Mouse (Mus musculus) neural tube, embryonic 12.5 days (tissue): ENCODE measurements around the gene Foxk1. TPM values are rescaled to one million over a fixed set of nuclear protein-coding genes. Genes with fewer than 3 reads are reported as not detected.
A peak's percentile ranks its signal among the peaks of the same experiment; 100 is the strongest.

Source experiments
- ATAC-seq: fragments of 200-750 bp; cut with Nextera tagmentation; 2 replicates; pipeline ENCODE4 v1.8.0; 2017; ENCODE audit warnings: low read depth, mild to moderate bottlenecking, moderate TSS enrichment, moderate library complexity; ENCODE audit not compliant: low FRiP score
- H3K27ac ChIP-seq: fragments of 300-500 bp; sonication (generic); 2 replicates; pipeline ENCODE4 v1.5.1; 2016
- H3K27me3 ChIP-seq: fragments of 300-500 bp; sonication (generic); replicated peaks from 2 replicates; pipeline ENCODE4 v1.6.1; 2016; ENCODE audit warnings: mild to moderate bottlenecking
- H3K36me3 ChIP-seq: fragments of 300-500 bp; sonication (generic); 2 replicates; pipeline ENCODE4 v1.6.1; 2016; ENCODE audit warnings: mild to moderate bottlenecking
- H3K4me1 ChIP-seq: fragments of 300-500 bp; sonication (generic); 2 replicates; pipeline ENCODE4 v1.6.1; 2016
- H3K4me2 ChIP-seq: fragments of 300-500 bp; sonication (generic); replicated peaks from 2 replicates; pipeline ENCODE4 v1.6.1; 2016; ENCODE audit warnings: mild to moderate bottlenecking
- H3K4me3 ChIP-seq: fragments of 300-500 bp; sonication (generic); 2 replicates; pipeline ENCODE4 v1.5.1; 2016
- H3K9ac ChIP-seq: fragments of 300-500 bp; sonication (generic); 2 replicates; pipeline ENCODE4 v1.6.1; 2016; ENCODE audit warnings: mild to moderate bottlenecking
- H3K9me3 ChIP-seq: fragments of 300-500 bp; sonication (generic); 2 replicates; pipeline ENCODE4 v1.6.1; 2016; ENCODE audit warnings: mild to moderate bottlenecking
- WGBS: fragments of 180-500 bp; shearing (Covaris S2); methylation state at CpG from one replicate; pipeline ENCODE4 v1.1.7; 2016; 5-methylcytosine and 5-hydroxymethylcytosine counted together
- polyA plus RNA-seq: library from polyadenylated mRNA; unstranded; fragments of >200 nt; fragmentation: Nextera tagmentation; extraction: Ambion mirVana; gene quantifications from 2 replicates; pipeline ENCODE4 v1.2.1, GENCODE M21; 2016

Gene Foxk1
- polyA plus RNA-seq, 1 experiment from 2014 or later = 7.2 TPM

- H3K9ac ChIP-seq = 0 out of 2 replicates have a peak overlapping the region, but pooled peaks have one; percentile 13
- peaks cover 54% of the 10 kb centered on the region for H3K36me3 ChIP-seq
- H3K4me3 ChIP-seq = no peak overlapping the region
- 91% methylated on average over 17 of the region's 17 CpGs for WGBS
- no peaks in the 10 kb centered on the region for H3K27me3 ChIP-seq
- no peak overlapping the region for H3K27ac ChIP-seq
- H3K4me1 ChIP-seq = no peaks in the 10 kb centered on the region; the same call in 1 of the 2 replicates
- no peak for ATAC-seq
- no peaks in the 10 kb centered on the region for H3K9me3 ChIP-seq
- H3K4me2 ChIP-seq = no peak overlapping the region
These were observed 57.7 kb downstream of the Foxk1 start for GRCm38 (mm10) chr5:142458791-142459557.

GRCm38 (mm10) chr5:142459834-142460233 lies 58.5 kb downstream of the Foxk1 start:
- Histone ChIP-seq H3K9ac (no peak overlapping the region), H3K27me3 (no peaks in the 10 kb centered on the region), H3K36me3 (peaks cover 46% of the 10 kb centered on the region), H3K27ac (no peak overlapping the region), H3K4me1 (peaks cover 6% of the 10 kb centered on the region), H3K4me2 (no peak overlapping the region), H3K9me3 (no peaks in the 10 kb centered on the region), H3K4me3 (no peak overlapping the region)
- WGBS = 81% methylated on average over 5 of the region's 5 CpGs
- no peak for ATAC-seq

GRCm38 (mm10) chr5:142461942-142462640 lies 60.8 kb downstream of the Foxk1 start:
- WGBS = 97% methylated on average over 7 of the region's 7 CpGs
- no peaks in the 10 kb centered on the region for H3K9me3 ChIP-seq
- ATAC-seq = no peak
- peaks cover 7% of the 10 kb centered on the region for H3K4me1 ChIP-seq
- H3K4me3 ChIP-seq = no peak overlapping the region
- no peaks in the 10 kb centered on the region for H3K27me3 ChIP-seq
- H3K27ac ChIP-seq = no peak overlapping the region
- H3K4me2 ChIP-seq = no peak overlapping the region
- peaks cover 29% of the 10 kb centered on the region for H3K36me3 ChIP-seq
- H3K9ac ChIP-seq = no peak overlapping the region

- H3K27ac ChIP-seq = no peak overlapping the region
- no peaks in the 10 kb centered on the region for H3K27me3 ChIP-seq
- H3K9ac ChIP-seq = no peak overlapping the region
- no peaks in the 10 kb centered on the region for H3K9me3 ChIP-seq
- H3K4me3 ChIP-seq = no peak overlapping the region
- 93% methylated on average over 2 of the region's 2 CpGs for WGBS
- peaks cover 29% of the 10 kb centered on the region for H3K36me3 ChIP-seq
- ATAC-seq = no peak
- H3K4me2 ChIP-seq = no peak overlapping the region
- peaks cover 7% of the 10 kb centered on the region for H3K4me1 ChIP-seq
These were observed 61.3 kb downstream of the Foxk1 start for GRCm38 (mm10) chr5:142462641-142462948.

- peaks cover 29% of the 10 kb centered on the region for H3K36me3 ChIP-seq
- peaks cover 7% of the 10 kb centered on the region for H3K4me1 ChIP-seq
- H3K4me2 ChIP-seq = peak overlapping the region; percentile 91
- peak overlapping the region; percentile 82; the same call in 1 of the 2 replicates for H3K4me3 ChIP-seq
- no peaks in the 10 kb centered on the region for H3K9me3 ChIP-seq
- ATAC-seq = peak; percentile 2; the same call in 1 of the 2 replicates
- no peaks in the 10 kb centered on the region for H3K27me3 ChIP-seq
- WGBS = 87% methylated on average over 6 of the region's 6 CpGs
- H3K9ac ChIP-seq = no peak overlapping the region; the same call in 1 of the 2 replicates
- H3K27ac ChIP-seq = peak overlapping the region; percentile 50; the same call in 1 of the 2 replicates
These were observed 61.7 kb downstream of the Foxk1 start for GRCm38 (mm10) chr5:142463011-142463410.

GRCm38 (mm10) chr5:142463461-142464454 lies 62.5 kb downstream of the Foxk1 start, which contains the start of gene Ap5z1:
Gene Ap5z1, plus strand, starts transcription at chr5:142463944.
- H3K9me3 ChIP-seq = no peaks in the 10 kb centered on the region
- peak within 1 kb of the TSS; percentile 82 for H3K4me3 ChIP-seq
- WGBS = 3% methylated on average over 60 of the region's 60 CpGs
- peaks cover 7% of the 10 kb centered on the region for H3K4me1 ChIP-seq
- peak; percentile 90 for ATAC-seq
- peak within 1 kb of the TSS; percentile 91 for H3K4me2 ChIP-seq
- peak within 1 kb of the TSS; percentile 50 for H3K27ac ChIP-seq
- H3K9ac ChIP-seq = peak within 1 kb of the TSS; percentile 73
- H3K27me3 ChIP-seq = no peaks in the 10 kb centered on the region
- H3K36me3 ChIP-seq = peaks cover 28% of the 10 kb centered on the region

GRCm38 (mm10) chr5:142468375-142468774 lies 67.1 kb downstream of the Foxk1 start:
- Histone ChIP-seq H3K4me3 (no peak overlapping the region), H3K4me1 (peaks cover 9% of the 10 kb centered on the region), H3K4me2 (no peak overlapping the region), H3K27ac (no peak overlapping the region), H3K36me3 (peaks cover 48% of the 10 kb centered on the region), H3K27me3 (no peaks in the 10 kb centered on the region), H3K9me3 (no peaks in the 10 kb centered on the region), H3K9ac (no peak overlapping the region)
- no peak for ATAC-seq
- 92% methylated on average over 13 of the region's 13 CpGs for WGBS

GRCm38 (mm10) chr5:142469796-142470195 lies 68.5 kb downstream of the Foxk1 start:
- Histone ChIP-seq H3K4me3 (no peak overlapping the region), H3K9ac (no peak overlapping the region), H3K9me3 (no peaks in the 10 kb centered on the region), H3K4me2 (no peak overlapping the region), H3K27ac (no peak overlapping the region), H3K4me1 (peaks cover 10% of the 10 kb centered on the region), H3K27me3 (no peaks in the 10 kb centered on the region), H3K36me3 (peaks cover 56% of the 10 kb centered on the region)
- 90% methylated on average over 11 of the region's 11 CpGs for WGBS
- no peak for ATAC-seq

- Histone ChIP-seq H3K4me2 (peak overlapping the region; percentile 3; the same call in 1 of the 2 replicates), H3K9ac (no peak overlapping the region), H3K4me1 (peaks cover 8% of the 10 kb centered on the region; the same call in 1 of the 2 replicates), H3K9me3 (no peaks in the 10 kb centered on the region), H3K36me3 (peaks cover 44% of the 10 kb centered on the region), H3K4me3 (no peak overlapping the region), H3K27me3 (no peaks in the 10 kb centered on the region), H3K27ac (no peak overlapping the region)
- 66% methylated on average over 10 of the region's 10 CpGs for WGBS
- peak; percentile 42; the same call in 1 of the 2 replicates for ATAC-seq
These were observed 72.4 kb downstream of the Foxk1 start for GRCm38 (mm10) chr5:142473696-142474095.

- H3K27me3 ChIP-seq = no peaks in the 10 kb centered on the region
- no peak overlapping the region for H3K9ac ChIP-seq
- peaks cover 11% of the 10 kb centered on the region; the same call in 1 of the 2 replicates for H3K4me1 ChIP-seq
- no peak overlapping the region for H3K27ac ChIP-seq
- no peaks in the 10 kb centered on the region for H3K9me3 ChIP-seq
- 89% methylated on average over 7 of the region's 7 CpGs for WGBS
- no peak overlapping the region for H3K4me3 ChIP-seq
- peaks cover 25% of the 10 kb centered on the region for H3K36me3 ChIP-seq
- no peak for ATAC-seq
- no peak overlapping the region for H3K4me2 ChIP-seq
These were observed 74.4 kb downstream of the Foxk1 start for GRCm38 (mm10) chr5:142475669-142476068.

- ATAC-seq = no peak
- no peak overlapping the region for H3K9ac ChIP-seq
- peaks cover 16% of the 10 kb centered on the region for H3K36me3 ChIP-seq
- H3K4me2 ChIP-seq = no peak overlapping the region
- 93% methylated on average over 12 of the region's 12 CpGs for WGBS
- no peaks in the 10 kb centered on the region for H3K9me3 ChIP-seq
- H3K4me1 ChIP-seq = peaks cover 11% of the 10 kb centered on the region; the same call in 1 of the 2 replicates
- H3K4me3 ChIP-seq = no peak overlapping the region
- no peak overlapping the region for H3K27ac ChIP-seq
- H3K27me3 ChIP-seq = no peaks in the 10 kb centered on the region
These were observed 76.0 kb downstream of the Foxk1 start for GRCm38 (mm10) chr5:142477346-142477745.
